Mouse (Mus musculus): ENCODE data around the gene Naa16. TPM values are rescaled to one million over a fixed set of nuclear protein-coding genes. Genes with fewer than 3 reads are reported as not detected.

Gene Naa16
- polyA plus RNA-seq, 1 experiment, result 11.2 TPM

DNA sequence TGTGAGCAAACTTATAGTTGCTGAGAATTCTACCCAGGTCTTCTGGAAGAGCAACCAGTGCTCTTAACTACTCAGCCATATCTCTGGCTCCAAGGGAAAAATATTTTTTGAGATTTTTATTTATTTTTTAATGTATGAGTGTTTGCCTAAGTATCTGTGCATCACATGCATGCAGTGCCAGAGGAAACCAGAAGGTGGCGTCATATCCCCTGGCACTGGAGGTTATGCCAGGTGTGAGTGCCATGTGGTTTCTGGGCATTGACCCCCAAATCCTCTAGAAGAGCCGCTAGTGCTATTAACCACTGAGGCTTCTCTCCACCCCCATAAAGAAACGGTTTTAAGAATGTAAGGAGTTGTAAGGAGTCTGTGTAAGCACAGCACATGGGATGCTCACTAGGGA is 102.3 kb downstream of the Naa16 start:
- Histone ChIP-seq H3K27ac (ENCODE audit: insufficient read depth, low read length) (no peak overlapping the region), H3K4me3 (replicated peaks; ENCODE audit: insufficient read depth, low read depth, low read length) (no peak overlapping the region), H3K27me3 (ENCODE audit: control insufficient read depth, insufficient read depth, low read length) (no peaks in the 10 kb centered on the region), H3K4me1 (ENCODE audit: control insufficient read depth, insufficient read depth, low read length) (peaks cover 3% of the 10 kb centered on the region)
- WGBS, result 37% methylated on average over 3 of the region's 3 CpGs
- TF ChIP-seq CTCF (IDR thresholded peaks at IDR 0.05; ENCODE audit: borderline replicate concordance, insufficient read depth, low read depth, low read length) (peak; percentile 30; the same call in 1 of the 2 replicates), POLR2A (IDR thresholded peaks at IDR 0.05; ENCODE audit: borderline replicate concordance, insufficient read depth, low read length) (no peak)
- DNase-seq, result no peak

DNA sequence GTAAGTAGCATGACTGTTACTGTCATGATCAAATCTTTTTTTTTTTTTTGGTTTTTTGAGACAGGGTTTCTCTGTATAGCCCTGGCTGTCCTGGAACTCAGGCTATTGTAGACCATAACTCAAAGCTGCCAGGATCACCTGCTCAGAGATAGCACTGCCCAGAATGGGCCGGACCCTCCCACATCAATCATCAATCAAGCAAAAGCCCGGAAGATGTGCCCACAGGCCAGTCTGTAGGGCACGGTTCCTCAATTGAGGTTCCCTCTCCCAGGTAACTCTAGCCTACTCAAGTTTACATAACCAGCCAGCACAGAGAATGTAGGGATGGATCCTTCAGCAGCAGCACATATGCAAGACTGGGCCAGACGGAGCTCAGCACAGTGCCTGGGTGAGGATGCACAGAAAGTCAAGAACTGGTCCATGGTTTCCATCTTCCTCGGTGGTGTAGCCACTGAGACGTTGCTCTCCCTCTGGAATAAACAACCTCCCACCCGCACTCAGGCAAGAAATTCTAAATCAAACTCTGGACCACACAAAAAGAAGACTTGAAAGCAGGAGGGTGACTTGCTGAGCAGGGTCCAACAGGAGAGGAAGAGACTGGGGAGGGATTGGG is 103.2 kb downstream of the Naa16 start:
- H3K4me1 ChIP-seq (ENCODE audit: control insufficient read depth, insufficient read depth, low read length), result no peaks in the 10 kb centered on the region
- WGBS, result 94% methylated on average over 7 of the region's 7 CpGs

GRCm38 (mm10) chr14:79285549-79285948 is 105.0 kb downstream of the Naa16 start:
- TF ChIP-seq CTCF (IDR thresholded peaks at IDR 0.05; ENCODE audit: borderline replicate concordance, insufficient read depth, low read depth, low read length) (no peak), POLR2A (IDR thresholded peaks at IDR 0.05; ENCODE audit: borderline replicate concordance, insufficient read depth, low read length) (no peak)
- Histone ChIP-seq H3K4me1 (ENCODE audit: control insufficient read depth, insufficient read depth, low read length) (no peaks in the 10 kb centered on the region), H3K27me3 (ENCODE audit: control insufficient read depth, insufficient read depth, low read length) (no peaks in the 10 kb centered on the region), H3K27ac (ENCODE audit: insufficient read depth, low read length) (no peak overlapping the region), H3K4me3 (replicated peaks; ENCODE audit: insufficient read depth, low read depth, low read length) (no peak overlapping the region)
- no peak for DNase-seq
- 94% methylated on average over 5 of the region's 5 CpGs for WGBS

More for the DNA sequence above, 103.2 kb downstream of the Naa16 start:
- no peak for DNase-seq
- TF ChIP-seq CTCF (IDR thresholded peaks at IDR 0.05; ENCODE audit: borderline replicate concordance, insufficient read depth, low read depth, low read length) (no peak), POLR2A (IDR thresholded peaks at IDR 0.05; ENCODE audit: borderline replicate concordance, insufficient read depth, low read length) (no peak)
- Histone ChIP-seq H3K27me3 (ENCODE audit: control insufficient read depth, insufficient read depth, low read length) (no peaks in the 10 kb centered on the region), H3K27ac (ENCODE audit: insufficient read depth, low read length) (no peak overlapping the region), H3K4me3 (replicated peaks; ENCODE audit: insufficient read depth, low read depth, low read length) (no peak overlapping the region)

DNA sequence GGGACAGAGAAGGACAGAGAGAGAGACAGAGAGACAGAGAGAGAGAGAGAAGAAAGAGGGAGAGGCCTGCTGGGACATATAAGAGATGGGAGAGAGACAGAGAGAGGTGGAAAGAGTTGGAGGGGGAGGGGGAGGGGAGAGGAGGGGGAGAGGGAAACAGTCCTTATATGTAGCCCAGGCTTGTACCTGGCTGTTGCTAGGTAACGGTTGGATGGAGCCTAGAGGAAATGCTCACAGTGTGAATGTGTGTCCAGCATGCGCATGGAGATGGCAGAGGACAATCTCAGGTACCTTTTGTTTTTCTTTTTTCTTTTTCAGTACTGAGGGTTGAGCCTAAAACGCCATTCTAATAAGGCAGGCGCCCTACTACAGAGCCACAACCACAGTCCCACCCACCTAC is 106.0 kb downstream of the Naa16 start:
- no peak for DNase-seq
- TF ChIP-seq POLR2A (IDR thresholded peaks at IDR 0.05; ENCODE audit: borderline replicate concordance, insufficient read depth, low read length) (no peak), CTCF (IDR thresholded peaks at IDR 0.05; ENCODE audit: borderline replicate concordance, insufficient read depth, low read depth, low read length) (no peak)
- no peak overlapping the region for H3K4me3 ChIP-seq (replicated peaks; ENCODE audit: insufficient read depth, low read depth, low read length)
- no peaks in the 10 kb centered on the region for H3K27me3 ChIP-seq (ENCODE audit: control insufficient read depth, insufficient read depth, low read length)
- no peaks in the 10 kb centered on the region for H3K4me1 ChIP-seq (ENCODE audit: control insufficient read depth, insufficient read depth, low read length)
- 80% methylated on average over 4 of the region's 4 CpGs for WGBS
- H3K27ac ChIP-seq (ENCODE audit: insufficient read depth, low read length), result no peak overlapping the region

- Histone ChIP-seq H3K4me1 (ENCODE audit: control insufficient read depth, insufficient read depth, low read length) (no peaks in the 10 kb centered on the region), H3K4me3 (replicated peaks; ENCODE audit: insufficient read depth, low read depth, low read length) (no peak overlapping the region), H3K27ac (ENCODE audit: insufficient read depth, low read length) (no peak overlapping the region), H3K27me3 (ENCODE audit: control insufficient read depth, insufficient read depth, low read length) (no peaks in the 10 kb centered on the region)
- DNase-seq, result no peak
- no peak for TF ChIP-seq POLR2A (IDR thresholded peaks at IDR 0.05; ENCODE audit: borderline replicate concordance, insufficient read depth, low read length)
- TF ChIP-seq CTCF (IDR thresholded peaks at IDR 0.05; ENCODE audit: borderline replicate concordance, insufficient read depth, low read depth, low read length), result no peak
- 91% methylated on average over 7 of the region's 7 CpGs for WGBS
These were observed 106.6 kb downstream of the Naa16 start for GRCm38 (mm10) chr14:79283952-79284351.

- no peak for DNase-seq
- Histone ChIP-seq H3K27me3 (ENCODE audit: control insufficient read depth, insufficient read depth, low read length) (no peaks in the 10 kb centered on the region), H3K4me3 (replicated peaks; ENCODE audit: insufficient read depth, low read depth, low read length) (no peak overlapping the region), H3K4me1 (ENCODE audit: control insufficient read depth, insufficient read depth, low read length) (no peaks in the 10 kb centered on the region), H3K27ac (ENCODE audit: insufficient read depth, low read length) (no peak overlapping the region)
- no peak for TF ChIP-seq CTCF (IDR thresholded peaks at IDR 0.05; ENCODE audit: borderline replicate concordance, insufficient read depth, low read depth, low read length)
- no peak for TF ChIP-seq POLR2A (IDR thresholded peaks at IDR 0.05; ENCODE audit: borderline replicate concordance, insufficient read depth, low read length)
- 92% methylated on average over 9 of the region's 9 CpGs for WGBS
These were observed 108.6 kb downstream of the Naa16 start for GRCm38 (mm10) chr14:79281894-79282553.

DNA sequence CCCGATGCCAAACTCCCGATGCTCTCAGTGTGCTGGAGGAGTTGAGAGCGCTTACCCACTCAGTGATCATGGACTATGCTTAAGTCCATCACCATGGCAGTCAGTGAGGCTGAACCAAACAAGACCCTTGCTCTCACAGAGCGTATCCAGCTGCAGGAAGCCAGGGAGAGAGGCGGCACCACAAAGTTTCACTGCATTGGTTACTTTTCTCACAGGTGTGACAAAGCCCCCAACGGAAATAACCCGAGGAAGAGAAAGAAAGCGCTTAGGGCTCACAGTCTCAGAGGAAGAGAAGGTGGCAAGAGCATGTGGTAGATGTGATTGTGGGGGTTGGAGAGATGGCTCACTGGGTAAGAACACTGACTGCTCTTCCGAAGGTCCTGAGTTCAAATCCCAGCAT is 110.1 kb downstream of the Naa16 start:
- Histone ChIP-seq H3K4me1 (ENCODE audit: control insufficient read depth, insufficient read depth, low read length) (no peaks in the 10 kb centered on the region), H3K27me3 (ENCODE audit: control insufficient read depth, insufficient read depth, low read length) (no peaks in the 10 kb centered on the region), H3K4me3 (replicated peaks; ENCODE audit: insufficient read depth, low read depth, low read length) (no peak overlapping the region), H3K27ac (ENCODE audit: insufficient read depth, low read length) (no peak overlapping the region)
- no peak for TF ChIP-seq POLR2A (IDR thresholded peaks at IDR 0.05; ENCODE audit: borderline replicate concordance, insufficient read depth, low read length)
- no peak for TF ChIP-seq CTCF (IDR thresholded peaks at IDR 0.05; ENCODE audit: borderline replicate concordance, insufficient read depth, low read depth, low read length)
- no peak for DNase-seq
- 90% methylated on average over 9 of the region's 9 CpGs for WGBS

GRCm38 (mm10) chr14:79279494-79279893 is 111.1 kb downstream of the Naa16 start:
- TF ChIP-seq CTCF (IDR thresholded peaks at IDR 0.05; ENCODE audit: borderline replicate concordance, insufficient read depth, low read depth, low read length) (no peak), POLR2A (IDR thresholded peaks at IDR 0.05; ENCODE audit: borderline replicate concordance, insufficient read depth, low read length) (no peak)
- Histone ChIP-seq H3K27ac (ENCODE audit: insufficient read depth, low read length) (no peak overlapping the region), H3K4me3 (replicated peaks; ENCODE audit: insufficient read depth, low read depth, low read length) (no peak overlapping the region), H3K4me1 (ENCODE audit: control insufficient read depth, insufficient read depth, low read length) (no peaks in the 10 kb centered on the region), H3K27me3 (ENCODE audit: control insufficient read depth, insufficient read depth, low read length) (no peaks in the 10 kb centered on the region)
- DNase-seq, result no peak
- 88% methylated on average over 1 of the region's 1 CpGs for WGBS

All from cerebellum, adult 2 months (tissue).